7 mouse cellular contexts compared by ENCODE assay signal in the genomic region with DNA sequence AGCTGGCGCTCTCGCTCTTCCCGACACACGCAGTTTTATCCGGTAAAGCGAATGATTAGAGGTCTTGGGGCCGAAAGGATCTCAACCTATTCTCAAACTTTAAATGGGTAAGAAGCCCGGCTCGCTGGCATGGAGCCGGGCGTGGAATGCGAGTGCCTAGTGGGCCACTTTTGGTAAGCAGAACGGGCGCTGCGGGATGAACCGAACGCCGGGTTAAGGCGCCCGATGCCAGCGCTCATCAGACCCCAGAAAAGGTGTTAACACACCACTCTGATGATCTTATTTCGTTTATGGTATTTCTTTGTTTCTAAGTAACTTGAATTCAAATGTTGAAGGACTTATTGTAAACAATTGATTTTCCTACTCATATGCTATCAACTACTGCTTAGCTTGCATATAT.
DNase-seq lines count a peak whose midpoint lies in the region; TF ChIP-seq lines count a peak whose summit lies in the region.
"Not testable (repeated sequence)": the region's sequence is repeated elsewhere in the genome, so short reads cannot be mapped to it uniquely, and the experiment has no call there.

No protein-coding gene starts in this region.

- WGBS in liver, adult 2 months, result 84% methylated on average over 22 of the region's 22 CpGs

- DNase-seq in adipocyte (ENCODE audit: low spot score), result peak; percentile 73
- DNase-seq in cerebellum, adult 9-10 months, result peak; percentile 16
- peak; percentile 50 for DNase-seq in gastrocnemius, postnatal 14 days
- peak; percentile 10 for DNase-seq in kidney, adult 9 months
- DNase-seq in liver, adult 2 months (ENCODE audit: extremely low read depth, low read depth, low spot score), result peak; percentile 31
- peak; percentile 38 for DNase-seq in ovary, postnatal 10 days (ENCODE audit: low spot score)
- peak; percentile 87 for DNase-seq in testis, postnatal 10 days (ENCODE audit: low spot score)

- TF ChIP-seq CTCF in liver, adult 2 months (IDR thresholded peaks at IDR 0.05; ENCODE audit: low read depth, low read length), result not testable (repeated sequence)

- not testable (repeated sequence) for H3K4me1 ChIP-seq in liver, adult 2 months (ENCODE audit: control insufficient read depth, insufficient read depth, low read length)

- intact Hi-C loops in gastrocnemius, postnatal 14 days (cut with DNase I; ENCODE audit: low total_unique reads), result not testable (repeated sequence)

- not testable (repeated sequence) for H3K4me3 ChIP-seq in liver, adult 2 months (ENCODE audit: insufficient read depth, low read depth, low read length)

- H3K36me3 ChIP-seq in liver, adult 2 months (ENCODE audit: control insufficient read depth, insufficient read depth, low read length), result not testable (repeated sequence)

- not testable (repeated sequence) for H3K27me3 ChIP-seq in liver, adult 2 months (ENCODE audit: control insufficient read depth, insufficient read depth, low read length)

- not testable (repeated sequence) for H3K79me2 ChIP-seq in liver, adult 2 months (ENCODE audit: control insufficient read depth, insufficient read depth, low read length)

- TF ChIP-seq POLR2A in liver, adult 2 months (IDR thresholded peaks at IDR 0.05; ENCODE audit: extremely low read depth, insufficient read depth, low read length), result not testable (repeated sequence)

- not testable (repeated sequence) for H3K9ac ChIP-seq in liver, adult 2 months (ENCODE audit: low read depth, low read length)

- H3K27ac ChIP-seq in liver, adult 2 months (replicated peaks; ENCODE audit: insufficient read depth, low read depth, low read length), result not testable (repeated sequence)

Comparison
In these comparisons a context has a peak if more than half of its experiments do, and no peak if none do; other contexts are left out.
1. DNase-seq: peak in every context shown above with its lines; median percentile 87 in testis, postnatal 10 days; 73 in adipocyte; 50 in gastrocnemius, postnatal 14 days; 38 in ovary, postnatal 10 days; 31 in liver, adult 2 months; 16 in cerebellum, adult 9-10 months; 10 in kidney, adult 9 months.